Mouse (Mus musculus): ENCODE results near the gene Ryr2. TPM values are rescaled to one million over a fixed set of nuclear protein-coding genes. Genes with fewer than 3 reads are reported as not detected.

The Ryr2 gene
- polyA plus RNA-seq, 1 experiment from 2014 or later: 0.78 TPM

GRCm38 (mm10) chr13:11926720-11927500 lies 179.8 kb downstream of the Ryr2 start:
- no peak overlapping the region for H3K9ac ChIP-seq (replicated peaks; ENCODE audit: low read depth)
- no peaks in the 10 kb centered on the region for H3K36me3 ChIP-seq (ENCODE audit: insufficient read depth, low read length)
- H3K4me2 ChIP-seq (replicated peaks; ENCODE audit: low read depth, low read length): no peak overlapping the region
- no peak overlapping the region for H3K4me3 ChIP-seq (ENCODE audit: low read depth, low read length)
- no peaks in the 10 kb centered on the region for H3K4me1 ChIP-seq (ENCODE audit: insufficient read depth, low read depth, low read length)
- DNase-seq (ENCODE audit: low spot score) (peak; percentile 18), ATAC-seq (no peak)
- H3K9me3 ChIP-seq (ENCODE audit: low read length): no peaks in the 10 kb centered on the region
- WGBS: 60% methylated on average over 11 of the region's 11 CpGs
- H3K27ac ChIP-seq (ENCODE audit: low read length): no peak overlapping the region
- no peaks in the 10 kb centered on the region for H3K27me3 ChIP-seq (replicated peaks; ENCODE audit: insufficient read depth, low read length)
- TF ChIP-seq CTCF (IDR thresholded peaks at IDR 0.05) (no peak), EP300 (IDR thresholded peaks at IDR 0.05) (no peak)

- Histone ChIP-seq H3K4me2 (replicated peaks; ENCODE audit: low read depth, low read length) (no peak overlapping the region), H3K27me3 (replicated peaks; ENCODE audit: insufficient read depth, low read length) (no peaks in the 10 kb centered on the region), H3K36me3 (ENCODE audit: insufficient read depth, low read length) (no peaks in the 10 kb centered on the region), H3K4me3 (ENCODE audit: low read depth, low read length) (no peak overlapping the region), H3K9me3 (ENCODE audit: low read length) (no peaks in the 10 kb centered on the region), H3K9ac (replicated peaks; ENCODE audit: low read depth) (no peak overlapping the region), H3K27ac (ENCODE audit: low read length) (no peak overlapping the region), H3K4me1 (ENCODE audit: insufficient read depth, low read depth, low read length) (no peaks in the 10 kb centered on the region)
- no peak for TF ChIP-seq EP300 (IDR thresholded peaks at IDR 0.05)
- no peak for TF ChIP-seq CTCF (IDR thresholded peaks at IDR 0.05)
- 78% methylated on average over 2 of the region's 2 CpGs for WGBS
- DNase-seq (ENCODE audit: low spot score) (no peak), ATAC-seq (no peak)
Observed at GRCm38 (mm10) chr13:11926215-11926614, 180.5 kb downstream of the Ryr2 start.

GRCm38 (mm10) chr13:11924732-11925131 lies 182.0 kb downstream of the Ryr2 start:
- no peaks in the 10 kb centered on the region for H3K4me1 ChIP-seq (ENCODE audit: insufficient read depth, low read depth, low read length)
- ATAC-seq: no peak
- WGBS: 82% methylated on average over 3 of the region's 3 CpGs

GRCm38 (mm10) chr13:11920495-11920894 lies 186.2 kb downstream of the Ryr2 start:
- Histone ChIP-seq H3K27me3 (replicated peaks; ENCODE audit: insufficient read depth, low read length) (no peaks in the 10 kb centered on the region), H3K27ac (ENCODE audit: low read length) (no peak overlapping the region), H3K9ac (replicated peaks; ENCODE audit: low read depth) (no peak overlapping the region), H3K4me3 (ENCODE audit: low read depth, low read length) (no peak overlapping the region), H3K4me1 (ENCODE audit: insufficient read depth, low read depth, low read length) (no peaks in the 10 kb centered on the region), H3K4me2 (replicated peaks; ENCODE audit: low read depth, low read length) (no peak overlapping the region), H3K9me3 (ENCODE audit: low read length) (no peaks in the 10 kb centered on the region), H3K36me3 (ENCODE audit: insufficient read depth, low read length) (no peaks in the 10 kb centered on the region)
- ATAC-seq (no peak), DNase-seq (ENCODE audit: low spot score) (no peak)
- no peak for TF ChIP-seq EP300 (IDR thresholded peaks at IDR 0.05)
- TF ChIP-seq CTCF (IDR thresholded peaks at IDR 0.05): no peak
- 90% methylated on average over 1 of the region's 1 CpGs for WGBS

More at GRCm38 (mm10) chr13:11924732-11925131, 182.0 kb downstream of the Ryr2 start:
- Histone ChIP-seq H3K9me3 (ENCODE audit: low read length) (no peaks in the 10 kb centered on the region), H3K27me3 (replicated peaks; ENCODE audit: insufficient read depth, low read length) (no peaks in the 10 kb centered on the region), H3K4me3 (ENCODE audit: low read depth, low read length) (no peak overlapping the region), H3K36me3 (ENCODE audit: insufficient read depth, low read length) (no peaks in the 10 kb centered on the region), H3K9ac (replicated peaks; ENCODE audit: low read depth) (no peak overlapping the region), H3K4me2 (replicated peaks; ENCODE audit: low read depth, low read length) (no peak overlapping the region), H3K27ac (ENCODE audit: low read length) (no peak overlapping the region)
- no peak for DNase-seq (ENCODE audit: low spot score)
- TF ChIP-seq CTCF (IDR thresholded peaks at IDR 0.05): no peak
- no peak for TF ChIP-seq EP300 (IDR thresholded peaks at IDR 0.05)

- Histone ChIP-seq H3K9ac (replicated peaks; ENCODE audit: low read depth) (no peak overlapping the region), H3K27me3 (replicated peaks; ENCODE audit: insufficient read depth, low read length) (no peaks in the 10 kb centered on the region), H3K9me3 (ENCODE audit: low read length) (no peaks in the 10 kb centered on the region), H3K27ac (ENCODE audit: low read length) (no peak overlapping the region), H3K4me2 (replicated peaks; ENCODE audit: low read depth, low read length) (no peak overlapping the region), H3K36me3 (ENCODE audit: insufficient read depth, low read length) (no peaks in the 10 kb centered on the region), H3K4me1 (ENCODE audit: insufficient read depth, low read depth, low read length) (no peaks in the 10 kb centered on the region), H3K4me3 (ENCODE audit: low read depth, low read length) (no peak overlapping the region)
- WGBS: 75% methylated on average over 6 of the region's 6 CpGs
- DNase-seq (ENCODE audit: low spot score) (no peak), ATAC-seq (no peak)
- TF ChIP-seq CTCF (IDR thresholded peaks at IDR 0.05) (no peak), EP300 (IDR thresholded peaks at IDR 0.05) (no peak)
Observed at GRCm38 (mm10) chr13:11919448-11919847, 187.3 kb downstream of the Ryr2 start.

- H3K4me2 ChIP-seq (replicated peaks; ENCODE audit: low read depth, low read length): no peak overlapping the region
- H3K4me1 ChIP-seq (ENCODE audit: insufficient read depth, low read depth, low read length): no peaks in the 10 kb centered on the region
- no peaks in the 10 kb centered on the region for H3K9me3 ChIP-seq (ENCODE audit: low read length)
- no peaks in the 10 kb centered on the region for H3K27me3 ChIP-seq (replicated peaks; ENCODE audit: insufficient read depth, low read length)
- no peaks in the 10 kb centered on the region for H3K36me3 ChIP-seq (ENCODE audit: insufficient read depth, low read length)
- no peak overlapping the region for H3K4me3 ChIP-seq (ENCODE audit: low read depth, low read length)
- 43% methylated on average over 2 of the region's 2 CpGs for WGBS
- H3K9ac ChIP-seq (replicated peaks; ENCODE audit: low read depth): no peak overlapping the region
- DNase-seq (ENCODE audit: low spot score): no peak
- ATAC-seq: no peak
- TF ChIP-seq CTCF (IDR thresholded peaks at IDR 0.05) (no peak), EP300 (IDR thresholded peaks at IDR 0.05) (no peak)
- no peak overlapping the region for H3K27ac ChIP-seq (ENCODE audit: low read length)
Observed at GRCm38 (mm10) chr13:11915619-11916018, 191.1 kb downstream of the Ryr2 start.

Data from lung, postnatal 0 days (tissue).